Mouse (Mus musculus): ENCODE results near the gene Calu. TPM values are rescaled to one million over a fixed set of nuclear protein-coding genes. Genes with fewer than 3 reads are reported as not detected.

Calu gene
- polyA plus RNA-seq, 1 experiment from 2014 or later = 382 TPM

GRCm38 (mm10) chr6:29395910-29396713 is 48.2 kb downstream of the Calu start, which contains the start of gene Ccdc136:
Gene Ccdc136, plus strand, starts transcription at chr6:29396309.
- Histone ChIP-seq H3K4me3 (ENCODE audit: low read length) (peak within 1 kb of the TSS; percentile 61), H3K9ac (ENCODE audit: low read depth, low read length) (peak within 1 kb of the TSS; percentile 57), H3K27ac (ENCODE audit: low read depth, low read length) (peak within 1 kb of the TSS; percentile 49), H3K27me3 (ENCODE audit: control insufficient read depth, insufficient read depth, low read length) (peaks cover 6% of the 10 kb centered on the region; the same call in 1 of the 2 replicates), H3K4me1 (ENCODE audit: control insufficient read depth, insufficient read depth, low read length) (no peaks in the 10 kb centered on the region), H3K9me3 (ENCODE audit: control insufficient read depth, low read length) (no peaks in the 10 kb centered on the region), H3K36me3 (ENCODE audit: control insufficient read depth, insufficient read depth, low read length) (no peaks in the 10 kb centered on the region), H3K4me2 (replicated peaks; ENCODE audit: low read depth, low read length) (peak within 1 kb of the TSS; percentile 74)
- WGBS = under 1% methylated on average over 35 of the region's 49 CpGs
- peak; percentile 93 for ATAC-seq (ENCODE audit: low FRiP score, low TSS enrichment)

GRCm38 (mm10) chr6:29396714-29397540 is 49.1 kb downstream of the Calu start:
- peaks cover 6% of the 10 kb centered on the region; the same call in 1 of the 2 replicates for H3K27me3 ChIP-seq (ENCODE audit: control insufficient read depth, insufficient read depth, low read length)
- no peaks in the 10 kb centered on the region for H3K36me3 ChIP-seq (ENCODE audit: control insufficient read depth, insufficient read depth, low read length)
- 2% methylated on average over 23 of the region's 24 CpGs for WGBS
- H3K9ac ChIP-seq (ENCODE audit: low read depth, low read length) = peak overlapping the region; percentile 57
- no peaks in the 10 kb centered on the region for H3K4me1 ChIP-seq (ENCODE audit: control insufficient read depth, insufficient read depth, low read length)
- H3K27ac ChIP-seq (ENCODE audit: low read depth, low read length) = peak overlapping the region; percentile 49
- no peaks in the 10 kb centered on the region for H3K9me3 ChIP-seq (ENCODE audit: control insufficient read depth, low read length)
- ATAC-seq (ENCODE audit: low FRiP score, low TSS enrichment) = peak; percentile 82
- H3K4me3 ChIP-seq (ENCODE audit: low read length) = peak overlapping the region; percentile 61
- peak overlapping the region; percentile 74 for H3K4me2 ChIP-seq (replicated peaks; ENCODE audit: low read depth, low read length)

- WGBS = 10% methylated on average over 6 of the region's 6 CpGs
- peak overlapping the region; percentile 57; the same call in 1 of the 2 replicates for H3K9ac ChIP-seq (ENCODE audit: low read depth, low read length)
- H3K36me3 ChIP-seq (ENCODE audit: control insufficient read depth, insufficient read depth, low read length) = no peaks in the 10 kb centered on the region
- H3K9me3 ChIP-seq (ENCODE audit: control insufficient read depth, low read length) = no peaks in the 10 kb centered on the region
- 0 out of 2 replicates have a peak, but pooled peaks cover 1% of the 10 kb centered on the region for H3K4me1 ChIP-seq (ENCODE audit: control insufficient read depth, insufficient read depth, low read length)
- peak overlapping the region; percentile 61 for H3K4me3 ChIP-seq (ENCODE audit: low read length)
- peak overlapping the region; percentile 74 for H3K4me2 ChIP-seq (replicated peaks; ENCODE audit: low read depth, low read length)
- H3K27ac ChIP-seq (ENCODE audit: low read depth, low read length) = no peak overlapping the region
- peaks cover 6% of the 10 kb centered on the region; the same call in 1 of the 2 replicates for H3K27me3 ChIP-seq (ENCODE audit: control insufficient read depth, insufficient read depth, low read length)
- ATAC-seq (ENCODE audit: low FRiP score, low TSS enrichment) = no peak
Observed at GRCm38 (mm10) chr6:29397575-29397974, 49.7 kb downstream of the Calu start.

GRCm38 (mm10) chr6:29399851-29400250 is 52.0 kb downstream of the Calu start:
- no peak overlapping the region for H3K27ac ChIP-seq (ENCODE audit: low read depth, low read length)
- 0 out of 2 replicates have a peak, but pooled peaks cover 4% of the 10 kb centered on the region for H3K4me1 ChIP-seq (ENCODE audit: control insufficient read depth, insufficient read depth, low read length)
- no peaks in the 10 kb centered on the region; the same call in 1 of the 2 replicates for H3K27me3 ChIP-seq (ENCODE audit: control insufficient read depth, insufficient read depth, low read length)
- no peak overlapping the region for H3K9ac ChIP-seq (ENCODE audit: low read depth, low read length)
- H3K36me3 ChIP-seq (ENCODE audit: control insufficient read depth, insufficient read depth, low read length) = no peaks in the 10 kb centered on the region
- no peak for ATAC-seq (ENCODE audit: low FRiP score, low TSS enrichment)
- no peaks in the 10 kb centered on the region for H3K9me3 ChIP-seq (ENCODE audit: control insufficient read depth, low read length)
- H3K4me3 ChIP-seq (ENCODE audit: low read length) = no peak overlapping the region
- no peak overlapping the region for H3K4me2 ChIP-seq (replicated peaks; ENCODE audit: low read depth, low read length)
- WGBS = 84% methylated on average over 4 of the region's 4 CpGs

- peak overlapping the region; percentile 40 for H3K4me2 ChIP-seq (replicated peaks; ENCODE audit: low read depth, low read length)
- no peaks in the 10 kb centered on the region for H3K36me3 ChIP-seq (ENCODE audit: control insufficient read depth, insufficient read depth, low read length)
- H3K4me1 ChIP-seq (ENCODE audit: control insufficient read depth, insufficient read depth, low read length) = 0 out of 2 replicates have a peak, but pooled peaks cover 4% of the 10 kb centered on the region
- ATAC-seq (ENCODE audit: low FRiP score, low TSS enrichment) = peak; percentile 57
- H3K9me3 ChIP-seq (ENCODE audit: control insufficient read depth, low read length) = no peaks in the 10 kb centered on the region
- no peak overlapping the region for H3K27ac ChIP-seq (ENCODE audit: low read depth, low read length)
- H3K9ac ChIP-seq (ENCODE audit: low read depth, low read length) = no peak overlapping the region
- H3K27me3 ChIP-seq (ENCODE audit: control insufficient read depth, insufficient read depth, low read length) = no peaks in the 10 kb centered on the region
- WGBS = 5% methylated on average over 34 of the region's 34 CpGs
- H3K4me3 ChIP-seq (ENCODE audit: low read length) = peak overlapping the region; percentile 21; the same call in 1 of the 2 replicates
Observed at GRCm38 (mm10) chr6:29402693-29403342, 54.9 kb downstream of the Calu start.

- no peaks in the 10 kb centered on the region for H3K27me3 ChIP-seq (ENCODE audit: control insufficient read depth, insufficient read depth, low read length)
- 79% methylated on average over 6 of the region's 6 CpGs for WGBS
- H3K4me3 ChIP-seq (ENCODE audit: low read length) = no peak overlapping the region
- H3K9ac ChIP-seq (ENCODE audit: low read depth, low read length) = no peak overlapping the region
- peaks cover 14% of the 10 kb centered on the region for H3K36me3 ChIP-seq (ENCODE audit: control insufficient read depth, insufficient read depth, low read length)
- no peak for ATAC-seq (ENCODE audit: low FRiP score, low TSS enrichment)
- H3K4me2 ChIP-seq (replicated peaks; ENCODE audit: low read depth, low read length) = no peak overlapping the region
- no peaks in the 10 kb centered on the region for H3K9me3 ChIP-seq (ENCODE audit: control insufficient read depth, low read length)
- H3K4me1 ChIP-seq (ENCODE audit: control insufficient read depth, insufficient read depth, low read length) = 0 out of 2 replicates have a peak, but pooled peaks cover 4% of the 10 kb centered on the region
- H3K27ac ChIP-seq (ENCODE audit: low read depth, low read length) = no peak overlapping the region
Observed at GRCm38 (mm10) chr6:29406412-29406811, 58.5 kb downstream of the Calu start.

- no peak overlapping the region for H3K4me3 ChIP-seq (ENCODE audit: low read length)
- H3K27me3 ChIP-seq (ENCODE audit: control insufficient read depth, insufficient read depth, low read length) = no peaks in the 10 kb centered on the region
- no peak for ATAC-seq (ENCODE audit: low FRiP score, low TSS enrichment)
- 84% methylated on average over 9 of the region's 9 CpGs for WGBS
- no peaks in the 10 kb centered on the region for H3K4me1 ChIP-seq (ENCODE audit: control insufficient read depth, insufficient read depth, low read length)
- no peaks in the 10 kb centered on the region for H3K9me3 ChIP-seq (ENCODE audit: control insufficient read depth, low read length)
- H3K4me2 ChIP-seq (replicated peaks; ENCODE audit: low read depth, low read length) = no peak overlapping the region
- no peak overlapping the region for H3K9ac ChIP-seq (ENCODE audit: low read depth, low read length)
- H3K36me3 ChIP-seq (ENCODE audit: control insufficient read depth, insufficient read depth, low read length) = peaks cover 20% of the 10 kb centered on the region
- no peak overlapping the region for H3K27ac ChIP-seq (ENCODE audit: low read depth, low read length)
Observed at GRCm38 (mm10) chr6:29415446-29415845, 67.6 kb downstream of the Calu start.

- no peaks in the 10 kb centered on the region for H3K27me3 ChIP-seq (ENCODE audit: control insufficient read depth, insufficient read depth, low read length)
- H3K9me3 ChIP-seq (ENCODE audit: control insufficient read depth, low read length) = no peaks in the 10 kb centered on the region
- H3K4me2 ChIP-seq (replicated peaks; ENCODE audit: low read depth, low read length) = no peak overlapping the region
- H3K4me1 ChIP-seq (ENCODE audit: control insufficient read depth, insufficient read depth, low read length) = no peaks in the 10 kb centered on the region
- 89% methylated on average over 2 of the region's 2 CpGs for WGBS
- H3K9ac ChIP-seq (ENCODE audit: low read depth, low read length) = no peak overlapping the region
- H3K36me3 ChIP-seq (ENCODE audit: control insufficient read depth, insufficient read depth, low read length) = peaks cover 2% of the 10 kb centered on the region; the same call in 1 of the 2 replicates
- no peak for ATAC-seq (ENCODE audit: low FRiP score, low TSS enrichment)
- H3K27ac ChIP-seq (ENCODE audit: low read depth, low read length) = no peak overlapping the region
- H3K4me3 ChIP-seq (ENCODE audit: low read length) = no peak overlapping the region
Observed at GRCm38 (mm10) chr6:29420596-29420995, 72.7 kb downstream of the Calu start.

Measured in kidney, embryonic 14.5 days (tissue).